Comparison of ENCODE assay signal across 30 mouse cellular contexts in the genomic region with DNA sequence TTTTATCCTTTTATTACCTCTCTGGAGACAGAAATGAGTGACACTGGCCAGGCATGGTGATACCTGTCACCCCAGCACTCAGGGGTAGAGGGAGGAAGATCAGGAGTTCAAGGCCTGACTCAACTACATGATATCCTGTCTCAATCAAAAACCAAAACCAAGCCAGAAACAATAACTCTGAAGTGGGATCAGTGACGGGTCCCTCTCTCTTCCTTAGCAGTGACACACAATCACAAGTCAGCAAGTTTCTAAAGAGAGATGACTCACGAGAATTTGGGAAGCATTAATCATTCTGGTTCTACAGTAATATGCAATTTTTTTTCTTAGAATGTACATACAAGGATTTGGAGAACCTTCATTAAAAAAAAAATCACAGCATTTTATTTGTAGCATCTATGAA. TPM values are rescaled to one million over a fixed set of nuclear protein-coding genes. Genes with fewer than 3 reads are reported as not detected.
DNase-seq lines count a peak whose midpoint lies in the region; TF ChIP-seq lines count a peak whose summit lies in the region.
"Had no signal": no experiment of that assay in that cellular context is flagged by ENCODE, and none has a peak within 500 bp of the region (broad histone marks: within the 10 kb centered on the region; RNA-seq: fewer than 3 reads in every experiment).

No protein-coding gene starts in this region.

- H3K36me3 ChIP-seq in embryonic facial prominence, embryonic 10.5 days (replicated peaks): no peaks in the 10 kb centered on the region
- H3K36me3 ChIP-seq: forebrain, embryonic 12.5 days; forebrain, embryonic 15.5 days; heart, embryonic 10.5 days; hindbrain, embryonic 12.5 days; hindbrain, embryonic 15.5 days had no signal

- TF ChIP-seq CTCF in bone marrow macrophage, adult 2 months (IDR thresholded peaks at IDR 0.05; ENCODE audit: low read depth, low read length): no peak

- peaks cover 22% of the 10 kb centered on the region for H3K4me1 ChIP-seq in bone marrow macrophage, adult 2 months (ENCODE audit: control insufficient read depth, insufficient read depth, low read length)
- no peaks in the 10 kb centered on the region for H3K4me1 ChIP-seq in embryonic facial prominence, embryonic 10.5 days
- H3K4me1 ChIP-seq: forebrain, embryonic 12.5 days; forebrain, embryonic 15.5 days; heart, embryonic 10.5 days; hindbrain, embryonic 12.5 days; hindbrain, embryonic 15.5 days had no signal

- 68% methylated on average over 2 of the region's 2 CpGs for WGBS in embryonic facial prominence, embryonic 10.5 days

- H3K27me3 ChIP-seq in embryonic facial prominence, embryonic 10.5 days (replicated peaks; ENCODE audit: low read depth, poor library complexity, severe bottlenecking): no peaks in the 10 kb centered on the region
- H3K27me3 ChIP-seq: forebrain, embryonic 12.5 days; forebrain, embryonic 15.5 days; hindbrain, embryonic 12.5 days; hindbrain, embryonic 15.5 days had no signal

- peak; percentile 8 for DNase-seq in adrenal gland, adult 2 months
- no peak for DNase-seq in adrenal gland, postnatal 36 days
- DNase-seq in 416B (ENCODE audit: low read depth) (peak; percentile 65), MN1 (ENCODE audit: low spot score) (no peak)
- no peak for DNase-seq in embryonic facial prominence, embryonic 10.5 days (ENCODE audit: low spot score)
- DNase-seq in left cerebral cortex, adult 11 months (ENCODE audit: low spot score): no peak
- DNase-seq: adrenal gland, postnatal 10 days; cerebellum, adult 11-12 months; cerebellum, adult 8-10 months; cerebellum, postnatal 10 days; cerebellum, postnatal 36 days; embryo, embryonic 11 days; gastrocnemius, postnatal 25 days; heart, adult 2 months had no signal

- no peaks in the 10 kb centered on the region for H3K9me3 ChIP-seq in embryonic facial prominence, embryonic 10.5 days
- H3K9me3 ChIP-seq: forebrain, embryonic 12.5 days; forebrain, embryonic 15.5 days; heart, embryonic 10.5 days; hindbrain, embryonic 12.5 days; hindbrain, embryonic 15.5 days had no signal

- no peak overlapping the region for H3K4me3 ChIP-seq in bone marrow macrophage, adult 2 months (ENCODE audit: insufficient read depth, low read length)
- H3K4me3 ChIP-seq in embryonic facial prominence, embryonic 10.5 days: no peak overlapping the region
- H3K4me3 ChIP-seq: forebrain, embryonic 12.5 days; forebrain, embryonic 15.5 days; heart, adult 2 months; heart, embryonic 10.5 days; hindbrain, embryonic 12.5 days; hindbrain, embryonic 15.5 days had no signal

- H3K27ac ChIP-seq in bone marrow macrophage, adult 2 months (ENCODE audit: insufficient read depth, low read depth, low read length): peak overlapping the region; percentile 82
- no peak overlapping the region for H3K27ac ChIP-seq in embryonic facial prominence, embryonic 10.5 days (replicated peaks)
- H3K27ac ChIP-seq: forebrain, embryonic 12.5 days; forebrain, embryonic 15.5 days; heart, adult 2 months; heart, embryonic 10.5 days; hindbrain, embryonic 12.5 days; hindbrain, embryonic 15.5 days had no signal

- no peak for TF ChIP-seq POLR2A in bone marrow macrophage, adult 2 months (IDR thresholded peaks at IDR 0.05; ENCODE audit: borderline replicate concordance, low read depth, low read length)

RNA-seq across cellular contexts. Expression of gene 9130230L23Rik, which starts 30.9 kb away (rescaled TPM):
- total RNA-seq in adrenal gland, adult 2 months (2021): 1 to 10 TPM in 1 of 2 experiments, not detected in 1; 2.5 TPM
- 0.08 and 0.24 TPM in 2 replicates for polyA plus RNA-seq in adrenal gland, adult 2 months (2012; rRNA removed)
- total RNA-seq in adrenal gland, postnatal 36 days (2021): 1 to 10 TPM in 1 of 2 experiments, under 1 TPM in 1; 0.53 to 1.3 TPM
- polyA plus RNA-seq in bone marrow macrophage, adult 2 months (2012; ENCODE audit: insufficient read depth, insufficient read length, missing spikeins): 1.0 TPM in 2 replicates
- not detected in 2 replicates for polyA plus RNA-seq in embryonic facial prominence, embryonic 10.5 days (2016; fragmentation: Nextera tagmentation; extraction: Ambion mirVana)
- total RNA-seq: adrenal gland, postnatal 10 days; gastrocnemius, postnatal 25 days; heart, adult 2 months; heart, postnatal 25 days; hematopoietic stem cell, adult 5-6 weeks had no signal
- polyA plus RNA-seq: embryonic facial prominence, embryonic 11.5 days; hindbrain, embryonic 12.5 days; hindbrain, embryonic 15.5 days had no signal

RNA-seq across cellular contexts. Expression of gene Chrna9, which starts 38.5 kb away (rescaled TPM):
- not detected for total RNA-seq in adrenal gland, adult 2 months (2021)
- polyA plus RNA-seq in adrenal gland, adult 2 months (2012; rRNA removed): not detected in 2 replicates
- total RNA-seq in adrenal gland, postnatal 36 days (2021): not detected
- not detected in 2 replicates for polyA plus RNA-seq in bone marrow macrophage, adult 2 months (2012; ENCODE audit: insufficient read depth, insufficient read length, missing spikeins)
- polyA plus RNA-seq in embryonic facial prominence, embryonic 10.5 days (2016; fragmentation: Nextera tagmentation; extraction: Ambion mirVana): 0.29 and 0.94 TPM in 2 replicates
- total RNA-seq: hematopoietic stem cell, adult 5-6 weeks had no signal
- polyA plus RNA-seq: brain, embryonic 14.5 days; cortical plate, adult 2 months; forebrain, embryonic 12.5 days; forebrain, embryonic 15.5 days; gonadal fat pad, adult 2 months; heart, adult 2 months; heart, embryonic 14.5 days; heart, postnatal 0 days; hindbrain, embryonic 15.5 days; intestine, embryonic 14.5 days; intestine, postnatal 0 days had no signal

Comparison
In these comparisons a context has a peak if more than half of its experiments do, and no peak if none do; other contexts are left out.
1. DNase-seq: peak in adrenal gland, adult 2 months (single experiment) and 416B (single experiment); none in adrenal gland, postnatal 36 days (0 of 2), embryonic facial prominence, embryonic 10.5 days (single experiment), left cerebral cortex, adult 11 months (single experiment) and MN1 (single experiment).